In genomic region chr17:56999968-57000609, GRCm38 (mm10) we compare ENCODE assay signal across 32 mouse cellular contexts. TPM values are rescaled to one million over a fixed set of nuclear protein-coding genes. Genes with fewer than 3 reads are reported as not detected.
A peak's percentile ranks its signal among the peaks of the same experiment; 100 is the strongest.
DNase-seq lines count a peak whose midpoint lies in the region; ATAC-seq and TF ChIP-seq lines count a peak whose summit lies in the region.
"Had no signal": no experiment of that assay in that cellular context is flagged by ENCODE, and none has a peak within 500 bp of the region (broad histone marks: within the 10 kb centered on the region; RNA-seq: fewer than 3 reads in every experiment).

Gene Pspn, minus strand, starts transcription at chr17:57000018.

- DNase-seq in adrenal gland, postnatal 36 days: peak; percentile 30 to 42
- no peak for DNase-seq in adrenal gland, adult 18-20 months (ENCODE audit: low spot score in 2 of 2)
- DNase-seq in heart, postnatal 14 days: no peak
- peak; percentile 33 for DNase-seq in kidney, adult 2 months
- DNase-seq in kidney, postnatal 14 days: no peak
- DNase-seq: cerebellum, postnatal 14 days; kidney, adult 9 months; lung, embryonic 14.5 days; thymus, adult 2 months; thymus, postnatal 36 days had no signal

- 89% methylated on average over 9 of the region's 9 CpGs for WGBS in heart, embryonic 11.5 days (ENCODE audit: insufficient replicate concordance)
- WGBS in kidney, adult 2 months: 71% methylated on average over 9 of the region's 9 CpGs

- TF ChIP-seq POLR2A in kidney, adult 2 months (IDR thresholded peaks at IDR 0.05; ENCODE audit: low read depth, low read length): no peak
- no peak for TF ChIP-seq POLR2A in myocyte (IDR thresholded peaks at IDR 0.05; ENCODE audit: insufficient read length, low read depth)

- H3ac ChIP-seq in myocyte (ENCODE audit: control insufficient read depth, insufficient read length): no peak within 1 kb of the TSS

- H3K4me2 ChIP-seq in heart, embryonic 11.5 days: no peak within 1 kb of the TSS
- no peak within 1 kb of the TSS for H3K4me2 ChIP-seq in myocyte (ENCODE audit: low read depth)
- H3K4me2 ChIP-seq: hindbrain, embryonic 13.5 days; limb, embryonic 12.5 days; liver, embryonic 15.5 days; lung, embryonic 14.5 days; midbrain, embryonic 11.5 days had no signal

- ATAC-seq in heart, embryonic 11.5 days (replicated peaks; ENCODE audit: insufficient number of reproducible peaks, low FRiP score, low TSS enrichment): no peak
- ATAC-seq: CD4-positive, CD25-positive, alpha-beta regulatory T cell, adult 4 months; forebrain, embryonic 16.5 days; intestine, embryonic 16.5 days had no signal

- H3K79me2 ChIP-seq in myocyte (ENCODE audit: control insufficient read depth, insufficient read depth): no peaks in the 10 kb centered on the region

- H3K27ac ChIP-seq in heart, embryonic 11.5 days (ENCODE audit: low read depth, low read length): peak within 1 kb of the TSS; percentile 70; the same call in 1 of the 2 replicates
- H3K27ac ChIP-seq in kidney, adult 2 months (ENCODE audit: insufficient read depth, low read depth, low read length): no peak within 1 kb of the TSS
- H3K27ac ChIP-seq: hindbrain, embryonic 13.5 days; layer of hippocampus, adult 2 months; left cerebral cortex, adult 2 months; limb, embryonic 12.5 days; liver, embryonic 15.5 days had no signal

- H3K4me1 ChIP-seq in heart, embryonic 11.5 days (ENCODE audit: control insufficient read depth, insufficient read depth, low read length): peaks cover 25% of the 10 kb centered on the region
- H3K4me1 ChIP-seq in kidney, adult 2 months (ENCODE audit: control insufficient read depth, insufficient read depth, low read length): peaks cover 3% of the 10 kb centered on the region; the same call in 1 of the 2 replicates

- intact Hi-C loops in heart, postnatal 14 days (cut with DNase I): loop anchor here (5.0 to 10.0 kb wide), 2 partner anchors 57 to 245 kb away; partner anchors contain the start of genes Crb3, Gpr108, Slc25a23 and Trip10

- no peak within 1 kb of the TSS for H3K4me3 ChIP-seq in heart, embryonic 11.5 days (ENCODE audit: low read depth, low read length)
- no peak within 1 kb of the TSS for H3K4me3 ChIP-seq in kidney, adult 2 months (ENCODE audit: insufficient read depth, low read depth, low read length)
- no peak within 1 kb of the TSS for H3K4me3 ChIP-seq in myocyte
- H3K4me3 ChIP-seq: erythroblast, embryonic 14.5 days; layer of hippocampus, adult 2 months; left cerebral cortex, adult 2 months; limb, embryonic 12.5 days; liver, embryonic 15.5 days had no signal

- peaks cover 22% of the 10 kb centered on the region for H3K36me3 ChIP-seq in heart, embryonic 11.5 days (ENCODE audit: control insufficient read depth, insufficient read depth, low read length)
- H3K36me3 ChIP-seq in kidney, adult 2 months (ENCODE audit: control insufficient read depth, insufficient read depth, low read length): no peaks in the 10 kb centered on the region
- H3K36me3 ChIP-seq in myocyte (ENCODE audit: control insufficient read depth, insufficient read depth): no peaks in the 10 kb centered on the region

- no peaks in the 10 kb centered on the region for H3K27me3 ChIP-seq in heart, embryonic 11.5 days (ENCODE audit: control insufficient read depth, insufficient read depth, low read length)
- no peaks in the 10 kb centered on the region for H3K27me3 ChIP-seq in kidney, adult 2 months (replicated peaks; ENCODE audit: control insufficient read depth, insufficient read depth, low read length)
- H3K27me3 ChIP-seq in myocyte (ENCODE audit: control insufficient read depth, insufficient read depth, insufficient read length): no peaks in the 10 kb centered on the region
- H3K27me3 ChIP-seq: hindbrain, embryonic 13.5 days; limb, embryonic 12.5 days; liver, embryonic 15.5 days had no signal

- no peak for TF ChIP-seq CTCF in kidney, adult 2 months (conservative IDR thresholded peaks at IDR 0.05; ENCODE audit: insufficient read depth, insufficient read length, low read depth, low read length)

- peak within 1 kb of the TSS; percentile 16; the same call in 1 of the 2 replicates for H3K9ac ChIP-seq in heart, embryonic 11.5 days (ENCODE audit: low read depth, low read length)
- H3K9ac ChIP-seq: hindbrain, embryonic 13.5 days; limb, embryonic 12.5 days; liver, embryonic 15.5 days; lung, embryonic 14.5 days had no signal

- no peaks in the 10 kb centered on the region for H3K9me3 ChIP-seq in heart, embryonic 11.5 days (replicated peaks; ENCODE audit: control insufficient read depth, low read length)
- H3K9me3 ChIP-seq: hindbrain, embryonic 13.5 days; limb, embryonic 12.5 days; liver, embryonic 15.5 days had no signal

TF ChIP-seq in myocyte, 11 proteins besides CTCF, POLR2A, EP300 and RAD21:
- no peak for TF ChIP-seq MYOG (IDR thresholded peaks at IDR 0.05; ENCODE audit: control insufficient read depth in 1 of 3, insufficient read depth in 1 of 3, insufficient read length in 2 of 3, low read depth in 2 of 3)
- TF ChIP-seq POLR2AphosphoS2 (IDR thresholded peaks at IDR 0.05; ENCODE audit: insufficient read length, low read depth): no peak
- TF ChIP-seq USF1 (IDR thresholded peaks at IDR 0.05; ENCODE audit: low read depth): peak; percentile 13
- TF ChIP-seq MYOD1 (IDR thresholded peaks at IDR 0.05; ENCODE audit: control insufficient read depth in 1 of 3, insufficient read length in 2 of 3, low read depth in 2 of 3): no peak
- no peak for TF ChIP-seq MAX (IDR thresholded peaks at IDR 0.05; ENCODE audit: low read depth)
- TF ChIP-seq SRF (IDR thresholded peaks at IDR 0.05; ENCODE audit: control insufficient read depth, insufficient read length, low read depth): no peak
- TF ChIP-seq TCF12 (IDR thresholded peaks at IDR 0.05; ENCODE audit: insufficient read depth, poor library complexity, severe bottlenecking): no peak

RNA-seq across cellular contexts. Expression of gene Pspn, which starts in this region (rescaled TPM):
- total RNA-seq in adrenal gland, postnatal 36 days (2021): 1 to 10 TPM in 1 of 2 experiments, under 1 TPM in 1; 0.76 to 2.7 TPM
- total RNA-seq in adrenal gland, adult 18-20 months (2021): 1 to 10 TPM in 1 of 2 experiments, not detected in 1; 1.3 TPM
- 0.50 and 0.72 TPM in 2 replicates for polyA plus RNA-seq in heart, embryonic 11.5 days (2014; fragmentation: Nextera tagmentation; extraction: Ambion mirVana)
- total RNA-seq in heart, postnatal 14 days (2021): not detected
- not detected in 2 replicates for polyA plus RNA-seq in kidney, adult 2 months (2012; rRNA removed)
- polyA plus RNA-seq in myocyte (2012; fragmentation: generic; extraction: Trizol): 1.1 TPM
- total RNA-seq: gastrocnemius, adult 8-10 months; gastrocnemius, postnatal 4 days; heart, postnatal 10 days; layer of hippocampus, adult 2 months; layer of hippocampus, postnatal 14 days; left cerebral cortex, adult 2 months; left cerebral cortex, postnatal 25 days; liver, adult 2 months; megakaryocyte, adult 5-6 weeks had no signal
- polyA plus RNA-seq: CD4-positive, CD25-positive, alpha-beta regulatory T cell, adult 4 months; cortical plate, adult 2 months; embryonic facial prominence, embryonic 14.5 days; erythroblast, embryonic 14.5 days; intestine, embryonic 16.5 days; limb, embryonic 12.5 days; liver, adult 2 months; liver, embryonic 15.5 days; neural tube, embryonic 14.5 days; thymus, adult 2 months had no signal

Comparison
In these comparisons a context has a peak if more than half of its experiments do, and no peak if none do; other contexts are left out.
1. DNase-seq: peak in adrenal gland, postnatal 36 days (2 of 2); none in adrenal gland, adult 18-20 months (0 of 2), heart, postnatal 14 days (0 of 2) and kidney, postnatal 14 days (single experiment).
2. Peak in DNase-seq in kidney, adult 2 months; RNA of the gene not detected or under 1 TPM.